Mouse (Mus musculus) ES-E14 (cell line): Measurements from ENCODE around the gene Gtf3c5.

Source experiments
- CHD2 ChIP-seq: IDR thresholded peaks from 2 replicates; pipeline ENCODE4 v1.6.1; 2014; ENCODE audit warnings: mild to moderate bottlenecking, low read depth, low read length, inconsistent platforms
- HCFC1 ChIP-seq: IDR thresholded peaks from 2 replicates; pipeline ENCODE4 v1.6.1; 2012; ENCODE audit warnings: low read length, inconsistent platforms, borderline replicate concordance; ENCODE audit not compliant: insufficient read depth
- MAFK ChIP-seq: IDR thresholded peaks from 2 replicates; pipeline ENCODE4 v1.6.1; 2014; ENCODE audit warnings: mild to moderate bottlenecking, low read depth, low read length, inconsistent platforms; ENCODE audit not compliant: insufficient read depth
- ZC3H11A ChIP-seq: IDR thresholded peaks from 2 replicates; pipeline ENCODE4 v1.6.1; 2012; ENCODE audit warnings: low read depth, mild to moderate bottlenecking, inconsistent platforms, low read length, borderline replicate concordance
- ZNF384 ChIP-seq: IDR thresholded peaks from 2 replicates; pipeline ENCODE4 v1.6.1; 2012; ENCODE audit warnings: low read depth, low read length, inconsistent platforms

- TF ChIP-seq MAFK, result no peak
- no peak for TF ChIP-seq HCFC1
- no peak for TF ChIP-seq ZC3H11A
- TF ChIP-seq CHD2, result no peak
- TF ChIP-seq ZNF384, result no peak
Observed at GRCm38 (mm10) chr2:28596021-28596420, 12.5 kb upstream of the Gtf3c5 start.
